Mouse (Mus musculus) retina, embryonic 14.5 days (tissue): ENCODE measurements around the gene Chst14.
A peak's percentile ranks its signal among the peaks of the same experiment; 100 is the strongest.

Source experiments
- DNase-seq: peaks from one replicate; pipeline ENCODE4 v3.0.0-alpha.2; 2015; ENCODE audit warnings: low spot score

Gene Chst14

GRCm38 (mm10) chr2:118926361-118926997 lies at the start of gene Chst14:
Gene Chst14, plus strand, starts transcription at chr2:118926496.
- peak; percentile 73 for DNase-seq

- no peak for DNase-seq
Observed at GRCm38 (mm10) chr2:118881019-118881418, 45.3 kb upstream of the Chst14 start.

GRCm38 (mm10) chr2:118881956-118882355 lies 44.3 kb upstream of the Chst14 start:
- DNase-seq, result no peak

DNA sequence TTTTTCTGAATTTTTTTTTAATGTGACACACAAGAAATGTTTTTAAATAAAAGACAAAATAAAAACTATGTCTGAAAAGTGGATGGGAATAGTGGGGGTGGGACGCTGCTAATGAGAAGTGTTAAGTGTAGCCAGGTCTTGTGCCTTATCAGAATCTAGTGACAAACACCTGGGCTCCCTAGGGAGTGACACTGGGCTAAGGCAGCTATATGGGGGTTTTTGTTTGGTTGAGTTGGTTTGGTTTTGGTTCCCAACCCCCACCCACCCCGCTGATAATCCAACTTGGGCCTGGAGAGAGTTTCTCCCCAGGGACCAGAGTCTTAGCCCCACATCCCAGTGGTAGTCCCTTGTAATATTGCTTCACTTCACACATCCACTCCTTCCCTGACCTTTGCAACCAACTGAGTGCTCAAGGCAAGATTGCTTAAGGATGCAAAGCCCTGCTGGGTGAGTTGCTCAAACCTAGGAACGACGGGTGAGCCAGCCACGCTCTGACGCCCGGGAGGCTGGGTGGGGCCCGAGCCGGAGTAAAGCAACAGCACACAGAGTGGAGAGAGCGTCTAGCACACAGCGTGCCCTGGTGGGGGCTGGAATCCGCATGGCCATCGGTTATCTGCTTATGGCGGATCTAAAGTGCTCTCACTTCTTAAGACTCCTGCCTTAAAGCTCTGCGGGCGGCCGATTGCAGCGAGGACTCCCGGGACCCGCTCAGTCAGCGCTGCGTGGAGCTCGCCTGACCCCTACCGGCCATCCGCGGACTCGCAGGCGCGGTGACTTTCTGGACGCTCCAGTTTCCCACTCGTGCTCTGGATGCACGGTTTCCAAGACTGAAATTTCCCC lies 43.2 kb upstream of the Chst14 start:
- peak; percentile 90 for DNase-seq

DNA sequence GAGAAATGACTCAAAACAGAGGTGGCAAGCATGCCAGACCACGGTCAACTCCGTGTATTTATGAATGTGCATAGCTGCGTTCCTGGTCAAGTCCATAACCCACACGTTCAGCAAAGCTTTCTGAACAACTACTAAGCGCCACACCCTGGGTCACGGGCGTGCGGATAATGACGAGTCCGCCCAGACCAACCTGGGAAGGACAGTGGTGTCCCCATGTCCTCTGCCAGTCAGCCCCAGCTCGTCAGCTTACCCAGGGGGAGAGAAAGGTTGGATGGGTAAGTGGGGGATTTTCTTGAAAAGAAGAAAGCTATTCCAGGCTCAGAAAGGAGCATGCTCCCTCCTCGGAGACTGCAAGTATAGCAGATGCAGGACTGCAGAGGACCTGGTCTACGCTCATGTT lies 38.9 kb upstream of the Chst14 start:
- DNase-seq, result peak; percentile 20

GRCm38 (mm10) chr2:118887845-118888548 lies 38.3 kb upstream of the Chst14 start:
- no peak for DNase-seq

- no peak for DNase-seq
Observed at GRCm38 (mm10) chr2:118891173-118891572, 35.1 kb upstream of the Chst14 start.

GRCm38 (mm10) chr2:118895990-118896913 lies 30.0 kb upstream of the Chst14 start:
- DNase-seq, result peak; percentile 55

GRCm38 (mm10) chr2:118896914-118897291 lies 29.4 kb upstream of the Chst14 start:
- DNase-seq, result no peak

GRCm38 (mm10) chr2:118897392-118897791 lies 28.9 kb upstream of the Chst14 start:
- no peak for DNase-seq

DNA sequence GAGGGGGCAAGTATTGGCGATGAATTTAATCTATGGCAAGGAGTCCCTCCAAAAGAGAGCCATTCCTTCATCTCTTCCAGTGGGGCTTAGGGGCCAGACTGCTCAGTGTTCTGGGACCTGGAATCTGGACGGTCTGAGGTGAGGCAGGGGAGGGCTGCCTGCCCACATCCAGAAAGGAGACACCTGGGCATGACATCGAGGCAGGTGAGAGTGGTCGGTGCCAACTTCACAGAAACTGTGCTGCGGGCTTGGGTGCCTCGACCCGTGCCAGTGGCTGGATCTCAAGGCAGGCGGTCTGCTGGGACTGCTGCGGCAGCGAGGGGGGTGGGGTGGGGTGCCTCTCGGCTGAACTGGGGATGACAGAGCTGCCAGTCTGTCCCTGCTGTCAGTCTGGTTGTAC lies 28.5 kb upstream of the Chst14 start:
- DNase-seq, result no peak

DNA sequence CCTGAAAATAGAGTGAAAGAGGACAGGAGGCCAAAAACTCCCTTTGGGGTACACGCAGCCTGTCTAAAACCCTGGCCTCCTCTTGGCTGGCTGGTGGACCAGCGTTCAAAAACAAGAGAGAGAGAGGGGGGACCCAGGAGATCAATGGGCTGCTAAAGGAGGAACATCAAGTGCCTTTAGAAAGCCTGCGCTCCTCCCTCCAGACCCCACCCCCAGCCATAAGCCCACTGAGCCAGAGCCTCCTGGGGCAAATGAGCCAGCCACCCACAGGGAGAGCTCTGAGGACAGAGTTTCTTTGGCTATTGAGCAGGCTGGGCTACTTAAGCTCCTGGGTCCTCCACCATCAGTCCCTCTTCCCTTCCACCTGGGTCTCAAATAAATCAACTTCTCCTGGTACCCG lies 27.5 kb upstream of the Chst14 start:
- no peak for DNase-seq

GRCm38 (mm10) chr2:118899306-118899705 lies 27.0 kb upstream of the Chst14 start:
- no peak for DNase-seq

- DNase-seq, result peak; percentile 46
Observed at GRCm38 (mm10) chr2:118899981-118900825, 26.1 kb upstream of the Chst14 start, which contains the start of gene Bahd1. Gene Bahd1, plus strand, starts transcription at chr2:118900377.

- no peak for DNase-seq
Observed at GRCm38 (mm10) chr2:118900826-118901140, 25.5 kb upstream of the Chst14 start.

DNA sequence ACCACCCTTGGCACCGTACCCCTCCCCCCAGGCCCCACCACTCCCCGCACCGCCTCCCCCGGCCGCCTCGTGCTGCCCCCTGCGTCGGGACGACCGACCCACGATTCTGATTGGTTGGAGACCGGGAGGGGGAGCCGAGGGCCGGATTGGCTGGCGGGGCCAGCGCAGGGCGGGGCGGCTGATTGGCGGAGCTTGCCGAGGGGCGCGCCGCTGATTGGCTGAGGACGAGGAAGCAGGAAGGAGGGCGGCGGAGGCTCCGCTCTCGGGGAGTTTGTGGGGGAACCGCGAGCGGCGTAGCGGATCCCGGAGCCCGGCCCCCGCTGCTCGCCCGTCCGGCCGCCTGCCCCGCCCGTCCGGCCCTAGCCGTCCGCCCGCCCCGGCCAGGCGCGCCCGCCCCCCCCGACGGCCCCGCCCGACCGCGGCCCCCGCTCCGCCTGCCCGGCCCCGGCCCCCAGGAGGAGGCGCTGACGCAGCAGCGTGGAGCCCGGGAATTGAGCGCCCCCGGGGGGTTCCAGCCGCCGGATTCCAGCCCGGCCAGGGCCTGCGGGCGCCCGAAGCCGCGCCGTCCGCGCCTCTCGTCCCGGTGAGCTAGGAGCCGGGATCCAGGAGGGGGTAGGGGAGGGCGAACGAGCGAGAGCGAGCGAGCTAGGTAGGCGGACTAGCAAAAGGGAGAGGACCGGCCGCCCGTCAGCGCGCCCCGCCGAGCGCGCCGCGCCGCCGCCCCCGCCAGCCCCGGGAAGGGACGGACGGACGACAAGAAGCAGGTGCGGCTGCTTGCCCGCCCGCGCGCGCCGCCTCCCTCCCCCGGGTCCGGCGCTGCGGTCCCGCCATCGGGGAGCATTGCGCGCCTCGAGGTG lies 24.9 kb upstream of the Chst14 start:
- peak; percentile 94 for DNase-seq

DNA sequence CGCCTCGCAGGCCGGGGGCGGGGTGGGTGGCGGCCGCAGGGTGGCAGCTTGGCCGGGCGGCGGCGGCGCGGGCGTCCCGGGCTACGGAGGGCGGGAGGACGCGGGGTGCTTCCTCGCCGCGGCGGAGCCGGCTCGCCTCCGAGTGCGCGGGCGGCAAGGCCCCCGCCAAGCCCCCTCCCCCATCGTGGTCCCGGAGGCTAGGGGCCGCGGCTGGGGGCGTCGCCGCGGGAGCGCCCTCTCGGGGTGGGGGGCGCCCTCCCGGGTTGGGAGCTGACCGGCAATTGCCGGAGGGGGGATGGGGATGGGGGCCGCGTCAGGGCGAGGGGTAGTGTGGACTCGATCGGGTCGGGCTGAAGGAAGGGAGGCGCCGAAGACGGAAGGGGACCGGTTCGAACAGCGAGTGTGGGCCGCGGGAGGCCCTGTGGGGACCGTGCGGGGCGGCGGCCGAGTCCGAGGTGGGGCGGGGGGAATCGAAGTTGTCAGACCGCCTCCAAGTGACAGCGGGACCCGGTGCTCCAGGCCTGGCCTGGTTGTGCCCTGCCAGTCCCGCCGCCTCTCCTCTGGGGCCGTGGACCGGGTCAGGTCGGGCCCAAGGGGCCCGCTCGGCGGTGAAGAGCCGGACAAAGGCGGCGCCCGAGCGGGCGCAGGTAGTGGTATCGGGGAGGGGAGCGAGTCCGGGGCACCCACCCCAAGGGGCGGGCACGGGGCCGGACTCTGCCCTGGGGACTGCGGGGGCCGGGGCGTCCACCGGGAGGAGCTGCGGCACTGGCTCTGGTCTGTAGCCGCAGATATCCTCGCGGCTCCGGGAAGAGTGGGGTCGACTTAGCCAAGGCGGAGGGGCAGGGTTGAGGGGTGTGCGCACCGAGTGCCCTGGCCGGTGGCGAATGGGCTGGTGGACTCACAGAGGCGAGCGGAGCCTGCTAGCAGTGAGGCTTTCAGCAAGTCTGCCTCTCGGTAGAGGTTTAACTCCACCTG lies 24.0 kb upstream of the Chst14 start:
- peak; percentile 60 for DNase-seq

DNA sequence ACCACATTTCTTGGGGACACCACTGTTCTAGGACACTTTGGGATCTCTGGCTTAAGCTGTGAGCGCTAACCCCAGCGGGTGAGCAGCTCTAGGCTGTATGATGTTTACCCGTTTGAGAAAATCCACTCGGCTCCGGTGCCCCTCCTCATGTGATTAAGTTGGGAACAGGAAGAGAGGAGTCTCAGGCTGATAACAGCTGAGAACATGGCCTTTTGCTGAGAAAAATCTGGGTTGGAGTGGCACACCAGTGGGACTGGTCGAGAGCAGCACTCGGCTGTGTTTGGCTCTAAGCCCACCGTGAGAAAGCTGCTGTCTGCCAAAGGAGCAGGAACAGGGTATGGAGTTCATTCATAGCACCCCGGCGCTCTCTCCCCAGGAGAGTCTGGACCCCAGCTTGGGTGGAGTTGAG lies 23.0 kb upstream of the Chst14 start:
- no peak for DNase-seq
